Mouse (Mus musculus): ENCODE data around the gene Ltb. TPM values are rescaled to one million over a fixed set of nuclear protein-coding genes. Genes with fewer than 3 reads are reported as not detected.
"Not testable (repeated sequence)": the region's sequence is repeated elsewhere in the genome, so short reads cannot be mapped to it uniquely, and the experiment has no call there.

The Ltb gene
- total RNA-seq, 2 experiments from 2014 or later: 6.6 to 9.3 TPM

DNA sequence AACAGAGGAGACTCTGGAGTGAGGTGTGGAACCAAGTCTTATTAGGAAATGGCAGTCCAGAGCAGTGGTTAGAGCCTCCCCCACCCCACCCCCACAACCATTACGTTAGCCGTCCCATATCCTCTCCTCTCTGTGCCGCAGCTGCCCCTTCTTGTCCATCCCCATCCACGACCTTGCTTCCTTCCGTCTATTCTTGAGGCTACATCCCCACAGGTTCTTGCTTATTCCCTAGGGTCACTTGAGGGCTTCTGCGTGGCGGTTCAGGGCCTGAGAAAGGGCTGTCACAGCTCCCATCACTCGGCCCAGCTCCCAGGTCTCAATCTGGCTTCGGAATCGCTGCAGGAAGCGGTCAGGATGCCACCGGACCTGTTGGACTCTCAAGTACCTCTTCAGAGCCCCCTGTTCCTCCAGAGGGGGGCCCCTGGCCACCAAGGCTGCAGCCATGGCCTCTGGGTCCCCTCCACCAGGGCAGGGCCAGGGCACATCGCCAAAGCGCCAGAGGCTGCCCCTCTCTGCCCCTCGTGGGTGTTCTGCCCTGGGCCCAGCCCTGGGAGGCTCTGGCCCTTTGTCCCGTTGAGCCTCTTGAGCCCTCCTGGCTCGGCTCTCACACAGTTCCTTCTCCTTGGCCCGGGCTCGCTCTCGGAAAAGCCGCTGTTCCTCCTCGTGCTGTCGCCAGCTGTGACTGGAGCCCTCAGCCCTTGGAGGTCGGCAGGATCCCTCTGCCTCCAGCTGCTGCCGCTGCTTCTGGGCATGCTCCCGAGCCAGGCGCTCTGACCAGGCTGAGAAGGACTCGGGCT lies 26.1 kb downstream of the Ltb start, which contains the start of gene Gm16181:
Gene Gm16181 (plus strand): TSS at position 679 of the 797 bp plus-strand sequence.
- no peak for DNase-seq (ENCODE audit: low spot score in 2 of 2)

DNA sequence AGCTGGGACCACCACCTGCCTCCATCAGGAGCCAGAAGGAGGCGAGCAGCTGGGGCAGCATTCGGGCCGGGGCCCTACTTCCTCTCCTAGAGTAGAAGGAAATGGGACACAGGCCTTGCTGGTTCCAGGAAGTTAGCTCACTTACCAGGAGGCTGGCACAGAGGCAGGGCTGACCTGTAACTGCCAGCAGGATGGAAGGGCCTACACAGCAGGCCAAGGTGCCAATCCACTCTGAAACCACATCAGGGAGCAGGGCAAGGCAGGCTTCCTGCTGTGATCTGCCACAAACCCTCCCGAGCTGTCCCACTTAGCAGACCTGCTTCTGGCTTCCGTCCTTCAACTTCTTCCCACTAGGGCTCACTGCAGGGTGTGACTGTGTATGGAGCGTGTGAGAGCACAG lies 28.1 kb downstream of the Ltb start:
- no peak for DNase-seq (ENCODE audit: low spot score in 2 of 2)

DNA sequence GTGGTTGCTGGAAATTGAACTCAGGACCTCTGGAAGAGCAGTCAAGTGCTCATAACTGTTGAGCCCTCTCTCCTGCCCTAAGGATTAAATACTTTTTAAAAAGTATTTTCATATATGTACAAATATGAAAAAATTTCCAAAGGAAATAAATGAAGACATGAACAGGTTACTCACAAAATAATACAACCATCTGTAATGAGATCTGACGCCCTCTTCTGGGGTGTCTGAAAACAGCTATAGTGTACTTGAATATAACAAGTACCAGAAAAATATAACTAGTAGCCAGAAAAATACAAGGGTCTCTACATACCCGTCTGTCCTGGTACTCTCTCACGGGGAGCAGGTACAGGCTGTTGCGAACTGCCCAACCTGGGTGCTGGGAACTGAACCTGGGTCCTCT lies 30.4 kb downstream of the Ltb start:
- no peak for DNase-seq (ENCODE audit: low spot score in 2 of 2)

DNA sequence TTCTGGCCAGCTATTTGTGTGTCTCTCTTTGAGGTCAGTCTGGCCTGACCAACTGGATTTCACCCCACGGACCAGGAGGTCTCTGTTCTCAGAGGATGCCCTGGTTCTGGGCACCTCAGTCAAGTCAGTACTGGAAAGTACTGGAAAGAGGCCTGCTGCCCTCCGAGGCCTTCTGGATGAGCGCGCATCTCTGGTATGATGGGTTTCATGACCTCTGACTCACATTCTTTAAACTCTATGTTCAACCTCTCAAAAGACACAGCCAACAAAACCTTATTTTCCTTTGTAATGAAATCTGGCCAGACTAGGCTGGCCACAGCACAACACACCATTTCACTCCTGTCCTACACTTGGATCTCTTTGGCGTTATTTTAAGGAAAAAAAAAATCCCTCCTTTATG lies 31.2 kb downstream of the Ltb start:
- no peak for DNase-seq (ENCODE audit: low spot score in 2 of 2)

DNA sequence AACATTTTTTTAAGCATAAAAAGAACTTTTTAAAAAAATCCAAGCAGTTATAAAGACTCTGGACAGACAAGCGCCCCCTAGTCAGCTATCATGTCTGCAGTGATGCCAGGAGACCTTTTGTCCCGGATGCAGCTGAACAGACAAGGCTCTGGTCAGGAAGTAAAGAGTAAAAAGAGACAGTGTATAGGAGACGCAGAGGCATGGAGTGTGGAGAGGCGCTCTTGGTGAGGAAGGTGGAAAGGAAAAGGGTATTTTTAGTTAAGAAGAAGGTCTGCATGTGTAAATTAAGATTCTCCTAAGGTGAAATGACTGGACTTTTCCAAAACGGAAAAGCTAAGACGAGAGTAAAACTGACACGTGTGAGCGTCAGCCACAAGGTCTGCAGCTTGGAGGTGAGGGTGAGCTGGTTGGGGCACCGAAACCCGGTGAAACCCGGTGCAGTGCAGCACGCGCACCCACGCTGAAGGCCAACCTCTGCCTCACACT lies 32.4 kb downstream of the Ltb start:
- no peak for DNase-seq (ENCODE audit: low spot score in 2 of 2)

DNA sequence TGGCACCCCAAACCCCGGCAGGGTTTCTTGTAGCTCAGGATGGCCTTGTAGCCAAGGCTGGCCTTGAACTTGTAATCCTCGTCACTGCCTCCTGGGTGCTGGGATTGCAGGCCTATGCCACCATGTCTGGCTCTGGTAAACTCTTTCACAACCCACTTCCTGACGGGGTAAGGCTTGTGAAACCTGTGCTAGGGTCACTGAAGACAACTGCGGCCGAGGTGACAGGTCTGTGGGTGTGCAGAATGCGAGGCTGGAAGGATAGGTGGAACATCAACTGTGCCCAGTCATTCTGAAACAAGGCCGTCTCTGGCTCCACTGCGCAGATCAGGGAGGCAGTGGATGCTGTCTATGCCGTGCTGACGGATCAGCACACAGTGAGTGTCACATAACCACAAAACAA lies 36.8 kb downstream of the Ltb start:
- no peak for DNase-seq (ENCODE audit: low spot score in 2 of 2)

DNA sequence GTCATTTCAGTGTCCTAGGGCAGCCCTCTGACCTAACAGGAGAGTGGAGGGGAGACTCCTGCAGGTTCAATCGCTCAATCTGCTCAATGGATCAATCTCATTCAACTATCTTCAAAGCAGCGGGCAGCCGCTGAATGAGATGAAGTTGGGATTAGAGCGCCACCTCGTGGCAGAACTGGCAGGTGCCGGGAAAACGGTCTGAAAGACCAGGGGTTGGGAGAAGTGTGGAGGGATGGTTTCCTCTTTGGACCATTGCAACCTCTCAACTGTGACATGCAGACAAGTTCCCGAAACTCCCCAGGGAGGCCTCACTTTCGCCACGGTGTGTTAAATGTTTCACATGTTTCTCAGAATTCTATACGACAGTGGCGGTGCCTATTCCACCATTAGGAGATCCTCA lies 37.8 kb downstream of the Ltb start:
- DNase-seq (ENCODE audit: low spot score in 2 of 2): peak; percentile 76 to 77

DNA sequence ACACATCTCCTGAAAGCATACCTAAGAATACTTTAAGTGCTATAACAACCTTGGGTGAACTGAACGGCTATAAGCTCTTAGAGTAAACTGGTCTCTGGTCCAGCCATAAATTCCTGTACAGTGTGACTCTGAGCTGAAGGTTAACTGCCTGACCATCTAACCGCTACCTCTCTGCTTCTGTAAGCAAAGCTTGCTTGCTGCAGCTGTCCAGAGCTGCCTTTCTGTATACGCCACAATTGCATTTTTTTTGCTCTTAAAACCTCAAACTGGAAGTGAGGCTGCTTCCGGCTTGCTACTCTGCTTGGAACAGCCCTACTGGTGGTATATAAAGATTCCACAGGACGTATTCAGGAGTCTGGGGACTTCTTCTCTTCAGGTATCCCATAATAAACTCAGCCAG lies 38.4 kb downstream of the Ltb start:
- DNase-seq (ENCODE audit: low spot score in 2 of 2): no peak

DNA sequence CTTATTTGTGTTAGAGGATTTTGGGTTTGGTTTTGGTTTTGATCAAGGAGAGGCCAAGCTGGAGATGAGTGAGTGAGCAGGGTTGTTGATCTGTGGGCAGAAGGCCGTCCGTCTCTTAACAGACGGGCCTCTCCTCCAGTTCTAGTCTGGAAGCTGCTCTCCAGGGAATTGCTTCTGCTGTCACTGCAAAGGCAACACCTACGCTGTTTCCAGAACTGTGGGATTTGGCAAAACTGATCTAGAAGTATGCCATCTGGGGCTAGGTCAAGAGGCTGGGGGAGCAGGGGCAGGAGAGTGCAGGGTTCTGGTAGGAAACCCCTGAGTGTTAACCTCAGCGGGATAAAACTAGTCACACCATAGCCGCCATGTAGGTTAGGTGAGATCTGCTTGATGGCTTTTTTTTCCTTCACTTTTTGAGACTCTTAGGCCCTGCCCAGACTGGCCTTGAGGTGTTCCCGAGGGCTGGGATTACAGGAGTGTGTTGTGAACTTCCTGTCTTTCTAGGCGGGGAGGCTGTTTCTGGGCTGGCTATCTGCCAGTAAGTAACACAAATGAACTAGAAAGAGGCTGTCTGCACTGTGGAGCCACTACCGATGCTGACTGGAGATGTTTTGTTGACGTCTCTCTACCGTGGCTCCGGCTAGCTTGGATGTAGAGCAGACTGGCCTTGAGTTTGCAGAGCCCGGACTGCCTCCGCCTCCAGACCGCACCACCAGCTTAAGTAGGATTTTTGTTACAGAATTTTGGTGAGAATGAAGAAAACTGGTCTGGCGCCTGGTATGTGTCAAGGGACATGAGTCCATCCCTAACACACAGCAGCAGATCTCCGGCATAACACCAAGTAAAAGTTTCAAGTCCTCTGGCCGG lies 39.1 kb downstream of the Ltb start, which contains the start of gene Atp6v1g2:
Gene Atp6v1g2 (plus strand): TSS at position 547 of the 867 bp plus-strand sequence.
- DNase-seq (ENCODE audit: low spot score in 2 of 2): no peak

DNA sequence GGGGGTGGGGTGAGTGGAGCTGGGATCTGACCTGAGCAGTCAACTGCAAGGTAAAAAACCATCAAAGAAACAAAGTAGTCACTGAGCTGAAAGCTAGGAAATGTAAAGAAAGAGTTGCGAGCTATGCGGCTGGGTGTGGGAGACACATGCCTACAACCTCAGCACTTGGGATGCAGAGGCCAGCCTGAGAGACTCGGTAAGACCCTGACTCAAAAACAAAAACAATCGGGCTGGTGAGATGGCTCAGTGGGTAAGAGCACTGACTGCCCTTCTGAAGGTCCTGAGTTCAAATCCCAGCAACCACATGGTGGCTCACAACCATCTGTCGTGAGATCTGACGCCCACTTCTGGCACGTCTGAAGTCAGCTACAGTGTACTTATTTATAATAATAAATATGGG lies 39.9 kb downstream of the Ltb start:
- not testable (repeated sequence) for DNase-seq (ENCODE audit: low spot score in 2 of 2)

DNA sequence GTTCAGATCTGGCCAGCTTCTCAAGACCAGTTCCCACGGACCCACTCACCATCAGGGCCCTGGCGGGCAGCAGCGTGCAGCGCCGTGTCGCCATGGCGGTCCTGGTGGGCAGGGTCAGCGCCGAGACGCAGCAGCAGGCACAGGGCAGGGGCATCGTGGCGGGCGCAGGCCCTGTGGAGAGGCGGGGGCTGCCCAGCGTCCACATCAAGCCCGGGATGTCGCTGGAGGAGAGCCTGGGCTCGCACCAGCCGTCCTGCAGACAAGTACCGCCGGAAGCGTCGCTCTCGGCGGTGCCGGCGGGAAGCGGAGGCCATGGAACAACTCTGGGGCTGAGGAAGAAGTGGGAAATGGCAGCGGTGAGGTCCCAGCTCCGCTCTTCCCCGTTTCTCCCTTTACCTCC lies 40.7 kb downstream of the Ltb start:
- no peak for DNase-seq (ENCODE audit: low spot score in 2 of 2)

DNA sequence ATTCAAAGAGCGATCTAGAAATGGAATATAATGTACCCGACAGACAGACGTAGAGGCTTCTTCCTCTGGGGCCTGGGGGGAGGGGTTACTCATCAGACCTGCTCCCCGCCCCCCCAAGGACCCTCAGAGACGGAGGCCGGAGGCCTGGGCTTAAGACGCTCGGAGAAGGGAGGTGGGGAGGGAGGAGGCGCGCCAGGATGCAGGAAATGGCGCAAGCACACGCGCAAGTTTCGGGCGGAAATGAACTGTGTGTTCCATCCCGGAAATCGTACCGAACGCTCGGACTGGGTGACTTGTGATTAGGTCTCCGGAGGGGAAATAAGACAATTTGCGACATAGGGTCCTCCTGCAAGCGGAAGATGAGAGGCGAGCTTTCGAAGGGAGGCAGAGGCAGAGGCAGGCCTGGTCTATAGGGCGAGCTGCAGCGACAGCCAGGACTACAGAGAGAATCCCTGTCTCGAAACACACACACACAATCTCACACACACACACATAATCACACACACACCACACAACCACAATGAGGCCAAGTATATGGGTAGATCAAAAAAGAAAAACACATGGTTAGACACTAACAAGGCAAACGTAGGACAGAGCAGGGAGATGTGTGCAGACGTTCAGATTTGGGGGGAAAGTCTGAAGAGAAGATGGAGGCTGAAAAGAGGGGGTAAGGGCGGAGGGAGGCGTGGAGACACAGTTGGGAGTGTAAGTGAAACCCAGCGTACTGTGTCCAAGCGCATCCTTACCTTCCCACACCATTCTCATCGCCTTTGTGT lies 41.6 kb downstream of the Ltb start, which contains the start of gene Nfkbil1:
Gene Nfkbil1 (minus strand): TSS at position 179 of the 776 bp plus-strand sequence.
- DNase-seq (ENCODE audit: low spot score in 2 of 2): peak; percentile 60 to 81

DNA sequence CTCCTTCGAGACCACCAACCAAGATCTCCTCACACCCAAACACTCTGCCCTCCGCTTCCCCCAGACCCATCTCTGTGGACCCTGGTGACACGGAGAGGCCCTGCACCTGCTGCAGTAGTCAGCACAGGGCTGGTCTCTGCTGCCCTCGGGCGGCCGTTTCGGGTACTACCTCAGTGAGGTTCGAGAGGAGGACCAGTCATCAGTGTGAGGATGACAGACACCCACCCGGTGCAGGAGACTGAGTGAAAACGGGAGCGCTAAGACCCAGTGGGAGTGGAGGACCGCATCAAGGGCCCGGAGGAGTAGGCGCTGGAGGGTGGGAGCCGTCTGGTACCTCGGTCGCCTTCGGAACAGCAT lies 42.1 kb downstream of the Ltb start:
- DNase-seq (ENCODE audit: low spot score in 2 of 2): peak; percentile 95

DNA sequence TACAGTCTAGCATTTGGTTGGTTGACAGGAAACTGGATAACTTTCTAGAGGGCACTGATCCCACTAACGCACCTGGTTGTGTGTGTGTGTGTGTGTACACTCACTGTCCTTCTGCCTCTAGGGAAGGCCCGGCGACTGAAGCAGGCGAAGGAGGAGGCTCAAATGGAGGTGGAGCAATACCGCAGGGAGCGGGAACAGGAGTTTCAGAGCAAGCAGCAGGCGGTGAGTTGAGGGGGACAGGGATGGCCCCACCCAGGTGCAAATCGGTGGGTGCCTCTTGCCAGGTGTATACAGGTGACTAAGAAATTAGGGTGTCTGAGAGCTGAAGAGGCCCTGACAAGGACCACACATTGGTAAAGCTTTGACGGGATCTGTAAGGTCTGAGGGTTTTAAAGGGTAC lies 42.8 kb downstream of the Ltb start:
- DNase-seq (ENCODE audit: low spot score in 2 of 2): no peak

DNA sequence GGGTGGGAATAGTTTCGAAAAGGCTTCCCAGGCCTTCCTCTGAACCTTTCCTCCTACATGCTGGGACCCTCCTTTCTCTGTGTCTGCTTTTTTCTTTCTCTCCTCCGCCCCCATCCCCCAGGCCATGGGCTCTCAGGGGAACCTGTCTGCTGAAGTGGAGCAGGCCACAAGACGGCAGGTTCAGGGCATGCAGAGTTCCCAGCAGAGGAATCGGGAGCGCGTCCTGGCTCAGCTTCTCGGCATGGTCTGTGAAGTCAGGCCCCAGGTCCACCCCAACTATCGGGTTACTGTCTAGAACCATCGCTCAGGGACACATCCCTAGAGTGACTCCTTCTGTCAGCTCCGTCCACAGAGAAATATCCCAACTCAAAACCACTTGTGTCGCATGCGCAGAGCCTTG lies 43.3 kb downstream of the Ltb start:
- DNase-seq (ENCODE audit: low spot score in 2 of 2): no peak

DNA sequence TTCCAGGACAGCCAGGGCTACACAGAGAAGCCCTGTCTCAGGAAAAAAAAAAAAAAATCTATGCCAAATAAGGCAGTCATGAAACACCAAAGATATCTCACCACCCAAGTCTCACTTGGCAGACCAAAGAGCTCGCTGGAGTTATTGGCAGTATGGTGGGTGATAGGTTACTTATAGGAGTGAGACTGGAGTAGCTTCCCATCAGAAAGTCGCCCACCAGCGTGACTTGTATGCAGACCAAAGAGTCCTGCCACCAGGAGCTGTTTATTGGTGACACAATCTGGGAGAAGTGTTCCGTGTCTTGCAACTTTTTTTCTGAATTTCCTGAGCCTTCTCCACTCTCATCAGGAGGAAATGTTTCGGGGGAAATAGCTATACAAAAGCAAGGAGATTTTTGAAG lies 45.5 kb downstream of the Ltb start:
- DNase-seq (ENCODE audit: low spot score in 2 of 2): no peak

DNA sequence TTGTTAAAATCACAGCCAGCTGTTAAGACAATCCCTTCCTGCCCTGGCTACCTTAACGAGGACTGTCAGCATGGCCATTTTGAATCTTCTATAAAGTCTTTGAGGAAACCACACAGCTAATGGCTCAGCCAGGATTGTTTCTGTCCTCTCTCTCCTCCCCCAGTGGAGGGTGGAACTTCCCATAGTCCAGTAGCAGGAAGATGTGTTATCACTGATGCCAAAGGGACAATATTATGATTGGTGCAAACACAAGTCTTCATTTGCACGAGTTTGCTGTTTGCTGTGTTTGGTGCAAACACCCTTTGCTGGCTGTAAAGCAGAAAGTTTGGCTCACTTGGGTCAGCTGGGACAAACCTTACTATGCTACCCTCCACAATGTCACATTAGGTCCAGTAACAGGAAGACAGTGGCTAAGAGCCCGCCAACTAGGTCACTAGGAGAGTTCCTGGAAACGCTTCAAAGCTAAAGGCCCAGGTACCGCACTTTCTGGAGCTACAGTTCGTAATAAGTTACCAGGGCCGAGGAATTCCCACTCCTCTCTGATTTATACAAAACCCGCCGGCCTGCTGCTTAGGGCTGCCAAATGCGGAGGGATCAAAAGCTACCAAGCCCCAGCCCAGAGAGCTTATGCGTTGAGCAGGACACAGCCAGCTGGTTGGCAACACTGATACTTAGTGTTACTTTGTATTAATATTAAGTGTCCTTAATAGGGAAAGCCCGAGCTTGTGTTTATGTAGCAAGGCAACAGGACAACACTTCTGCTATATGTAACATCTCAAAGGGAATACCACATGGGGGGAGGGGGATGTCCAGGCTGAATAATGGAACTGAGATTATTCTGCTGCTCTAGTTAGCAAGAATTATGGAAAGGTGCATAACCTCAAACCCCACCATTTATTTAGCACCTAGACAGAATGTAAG lies 46.4 kb downstream of the Ltb start:
- no peak for DNase-seq (ENCODE audit: low spot score in 2 of 2)

DNA sequence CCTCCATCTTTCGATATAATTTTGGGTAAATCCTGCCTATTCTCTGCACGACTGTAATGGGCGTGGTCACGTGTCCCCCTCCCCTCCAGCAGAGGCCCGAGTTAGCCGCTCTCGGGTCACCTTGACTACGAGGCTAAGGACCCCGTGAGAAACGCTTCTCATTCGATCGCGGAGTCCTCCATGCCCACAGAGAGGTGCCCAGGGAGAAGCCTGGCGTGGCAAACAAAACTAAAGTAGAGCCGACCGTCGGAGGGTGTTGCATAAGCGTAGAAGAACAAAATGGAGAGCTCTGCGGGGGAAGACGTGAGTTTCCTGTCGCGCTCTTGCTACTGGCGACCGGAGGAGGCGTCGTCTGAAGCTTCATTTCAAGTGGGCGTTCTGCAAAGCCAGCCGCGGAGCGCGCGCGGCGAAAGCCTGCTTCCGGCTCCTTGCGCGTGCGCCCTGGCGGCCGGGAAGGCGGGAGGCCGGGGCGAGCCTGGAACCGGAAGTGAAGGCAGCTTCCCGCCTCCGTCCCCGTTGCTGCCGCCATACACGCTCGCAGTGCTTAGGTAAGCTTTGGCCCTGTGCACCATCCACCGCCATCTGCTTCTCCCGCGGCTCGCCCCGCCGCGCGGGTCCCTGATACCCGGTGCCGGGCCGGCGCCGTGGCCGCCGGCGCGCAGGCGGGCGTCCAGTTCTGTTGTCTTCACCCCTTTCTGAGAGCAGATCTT lies 47.2 kb downstream of the Ltb start, which contains the start of gene Ddx39b:
Gene Ddx39b (plus strand): TSS at position 442 of the 710 bp plus-strand sequence.
- peak; percentile 84 to 91 for DNase-seq (ENCODE audit: low spot score in 2 of 2)
